Mouse (Mus musculus) kidney, adult 9 months (tissue): ENCODE results near the gene Rpap3.
"Not testable (repeated sequence)": the region's sequence is repeated elsewhere in the genome, so short reads cannot be mapped to it uniquely, and the experiment has no call there.

ENCODE experiments used
- DNase-seq: peaks from one replicate; pipeline ENCODE4 v3.0.0; 2022

The Rpap3 gene

DNA sequence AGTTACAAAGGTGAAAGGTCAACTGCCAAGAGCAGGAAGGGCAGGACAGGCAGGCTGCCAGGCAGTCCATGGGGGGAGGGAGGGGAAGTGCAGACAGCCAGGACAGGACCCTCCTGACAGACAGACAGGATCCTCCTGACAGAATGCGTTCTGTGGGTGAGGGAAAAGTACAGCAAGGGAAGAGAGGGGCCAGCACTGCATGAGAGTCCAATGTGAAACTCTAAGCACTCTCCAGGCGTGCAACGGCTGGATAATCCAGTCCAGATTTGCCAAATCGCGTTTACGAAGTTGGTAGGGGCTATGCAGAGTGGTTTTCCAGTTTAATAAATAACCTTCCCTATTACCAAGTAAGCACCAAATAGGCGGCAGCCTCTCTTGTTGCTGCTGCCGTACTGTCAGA is 23.6 kb downstream of the Rpap3 start:
- peak; percentile 83 for DNase-seq

DNA sequence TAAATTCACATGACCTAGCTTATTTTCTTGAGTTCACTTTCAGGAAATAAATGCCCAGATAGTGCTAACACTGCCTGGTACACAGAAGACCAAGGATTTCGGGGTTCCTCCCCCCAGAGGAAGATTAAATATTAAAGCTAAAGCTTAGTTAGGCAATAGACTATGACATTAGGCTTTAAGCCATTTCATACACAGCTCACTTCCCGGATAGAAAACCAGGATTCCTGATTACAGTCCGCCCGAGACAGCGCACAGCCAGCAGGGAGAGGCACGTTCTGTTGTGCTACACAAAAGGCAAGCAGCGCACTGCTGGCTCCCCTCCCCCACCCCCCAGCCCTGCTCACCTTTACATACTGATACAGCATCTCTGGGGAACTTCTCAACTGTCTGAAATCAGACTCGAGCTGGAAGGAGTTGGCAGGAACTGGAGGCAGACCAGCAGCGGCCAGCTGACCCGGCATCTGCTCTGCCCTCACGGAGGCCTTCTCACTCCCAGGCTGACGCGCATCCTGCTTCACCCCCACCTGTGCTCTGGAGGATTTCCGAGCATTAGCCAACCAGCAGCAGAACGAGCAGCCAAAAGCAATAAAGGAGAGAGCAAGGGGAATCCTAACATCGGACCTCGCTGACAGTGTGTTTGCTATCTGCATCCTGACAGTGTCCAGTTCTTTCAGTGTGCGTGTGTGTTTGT is 25.5 kb downstream of the Rpap3 start:
- no peak for DNase-seq

DNA sequence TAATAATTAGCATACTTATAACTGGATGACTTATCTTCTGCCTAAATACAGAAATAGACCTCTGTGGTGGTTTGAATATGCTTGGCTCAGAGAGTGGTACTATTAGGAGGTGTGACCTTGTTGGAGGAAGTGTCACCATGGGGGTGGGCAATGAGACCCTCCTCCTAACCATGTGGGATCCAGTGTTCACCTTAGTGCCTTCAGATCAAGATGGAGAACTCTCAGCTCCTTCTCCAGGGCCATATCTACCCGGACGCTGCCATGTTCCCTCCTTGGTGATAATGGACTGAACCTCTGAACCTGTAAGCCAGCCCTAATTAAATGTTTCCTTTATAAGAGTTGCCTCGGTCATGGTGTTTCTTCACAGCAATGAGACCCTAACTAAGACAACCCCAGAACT is 28.3 kb downstream of the Rpap3 start:
- no peak for DNase-seq

DNA sequence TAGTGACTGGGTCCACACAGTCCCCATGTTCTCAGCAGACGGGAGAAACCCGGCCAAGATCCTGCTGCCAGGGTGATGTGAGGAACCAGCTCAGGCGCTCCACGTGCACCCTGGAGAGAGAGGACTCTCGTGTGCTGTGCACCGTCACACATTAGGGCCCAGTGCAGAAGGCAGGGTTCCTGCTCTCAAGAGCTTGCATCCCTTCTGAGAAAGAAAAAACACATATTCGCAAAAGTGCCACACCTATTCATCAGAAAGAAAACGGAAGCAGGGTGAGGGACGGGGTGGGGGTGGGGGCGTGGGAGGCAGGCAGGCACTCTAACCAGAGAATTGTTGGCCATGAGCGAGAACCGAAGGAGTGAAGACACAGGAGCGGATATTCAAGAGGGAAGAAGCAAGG is 29.7 kb downstream of the Rpap3 start:
- DNase-seq: no peak

DNA sequence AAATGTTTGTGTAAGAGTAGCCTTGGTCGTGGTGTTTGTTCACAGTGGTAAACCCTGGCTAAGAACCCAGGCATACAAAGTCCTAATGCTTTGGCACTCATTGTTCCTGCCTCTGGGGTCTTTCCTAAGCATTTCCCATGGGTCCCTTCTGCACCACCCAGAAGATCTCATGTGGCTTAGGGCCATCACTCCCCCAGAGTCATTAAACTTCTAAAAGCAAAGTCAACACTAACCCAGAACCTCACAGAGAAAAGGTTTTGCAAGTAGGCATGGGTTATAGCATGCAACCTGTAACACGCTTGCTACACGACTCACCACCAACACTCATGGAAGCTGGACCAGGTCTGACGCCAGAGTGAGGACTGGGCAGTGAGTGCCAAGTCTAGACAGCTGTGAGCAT is 31.2 kb downstream of the Rpap3 start:
- DNase-seq: no peak

DNA sequence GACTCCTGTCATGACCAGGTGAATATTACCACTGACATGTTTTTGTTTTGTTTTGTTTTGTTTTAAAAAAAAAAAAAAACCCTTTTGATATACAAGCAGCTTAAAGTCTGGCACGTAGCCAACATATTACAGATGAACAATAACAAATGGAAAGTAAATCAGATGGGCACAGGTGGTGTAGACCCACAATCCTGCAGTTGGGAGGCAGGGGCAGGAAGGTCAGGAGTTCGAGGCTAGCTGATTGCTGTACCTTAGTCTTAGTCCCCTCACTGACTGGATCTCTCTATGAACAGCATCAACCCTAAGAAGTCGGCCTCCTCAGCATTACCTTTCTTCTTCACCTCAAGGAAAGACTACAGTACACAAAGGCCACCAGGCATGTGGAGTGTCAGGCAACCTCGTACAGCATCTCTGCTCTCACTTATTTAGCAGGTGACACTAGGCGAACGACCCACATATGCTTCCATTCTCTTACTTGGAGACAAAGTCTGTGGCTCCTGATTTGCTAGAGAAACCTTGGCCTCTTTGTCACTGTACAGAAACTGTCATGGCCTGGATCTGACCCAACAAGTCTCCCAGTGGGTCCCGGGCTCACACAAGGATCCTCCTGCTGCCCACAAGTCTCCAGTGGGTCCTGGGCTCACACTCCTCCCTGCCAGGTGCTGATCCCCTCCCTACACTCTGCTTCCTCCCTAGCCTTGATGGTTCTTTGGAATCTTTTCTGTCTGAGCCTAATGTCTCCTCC is 32.2 kb downstream of the Rpap3 start:
- DNase-seq: no peak

DNA sequence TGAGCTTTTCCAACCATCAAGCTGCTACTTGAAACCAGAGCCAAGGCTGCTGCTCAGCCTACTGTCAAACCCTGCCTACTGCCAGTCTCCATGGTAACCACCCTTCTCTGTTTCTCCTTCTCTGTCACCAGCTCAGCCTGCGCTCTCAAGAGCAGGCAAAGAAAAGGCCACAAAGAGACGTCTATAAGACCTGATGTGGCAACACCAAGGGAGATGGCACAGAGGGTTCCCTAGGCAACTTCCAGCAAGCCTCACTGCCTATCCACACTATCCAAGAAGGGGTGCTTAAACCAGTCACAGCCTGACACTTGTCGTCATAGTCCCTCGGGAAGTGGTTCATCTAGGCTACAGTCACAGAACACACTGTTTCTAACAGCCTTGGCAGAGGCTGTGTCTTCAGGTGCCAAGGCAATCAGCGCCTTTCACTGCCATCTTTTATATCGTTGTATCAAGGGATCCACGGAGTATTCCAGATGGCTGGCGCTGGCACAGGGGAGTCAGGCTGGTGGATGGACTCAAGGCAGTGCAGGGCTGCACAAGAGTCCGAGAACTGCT is 33.3 kb downstream of the Rpap3 start:
- no peak for DNase-seq

DNA sequence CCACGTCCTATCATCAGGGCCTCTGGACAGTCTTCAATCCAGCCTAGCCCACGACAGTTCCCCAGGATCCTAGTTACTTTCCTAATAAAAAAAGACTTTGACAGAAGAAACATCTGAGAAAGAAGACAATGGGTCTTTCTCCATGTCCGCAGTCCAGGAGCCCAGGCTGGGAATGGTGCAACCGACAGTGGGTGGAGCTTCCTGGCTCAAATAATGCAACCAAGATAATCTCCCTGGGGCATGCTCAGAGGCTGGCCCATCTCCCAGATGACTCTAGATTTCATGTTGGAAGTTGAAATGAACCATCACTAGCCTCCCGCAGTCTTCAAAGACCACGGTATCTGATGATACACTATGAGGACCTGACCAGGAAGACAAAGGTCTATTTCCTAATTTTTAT is 35.1 kb downstream of the Rpap3 start:
- DNase-seq: no peak

DNA sequence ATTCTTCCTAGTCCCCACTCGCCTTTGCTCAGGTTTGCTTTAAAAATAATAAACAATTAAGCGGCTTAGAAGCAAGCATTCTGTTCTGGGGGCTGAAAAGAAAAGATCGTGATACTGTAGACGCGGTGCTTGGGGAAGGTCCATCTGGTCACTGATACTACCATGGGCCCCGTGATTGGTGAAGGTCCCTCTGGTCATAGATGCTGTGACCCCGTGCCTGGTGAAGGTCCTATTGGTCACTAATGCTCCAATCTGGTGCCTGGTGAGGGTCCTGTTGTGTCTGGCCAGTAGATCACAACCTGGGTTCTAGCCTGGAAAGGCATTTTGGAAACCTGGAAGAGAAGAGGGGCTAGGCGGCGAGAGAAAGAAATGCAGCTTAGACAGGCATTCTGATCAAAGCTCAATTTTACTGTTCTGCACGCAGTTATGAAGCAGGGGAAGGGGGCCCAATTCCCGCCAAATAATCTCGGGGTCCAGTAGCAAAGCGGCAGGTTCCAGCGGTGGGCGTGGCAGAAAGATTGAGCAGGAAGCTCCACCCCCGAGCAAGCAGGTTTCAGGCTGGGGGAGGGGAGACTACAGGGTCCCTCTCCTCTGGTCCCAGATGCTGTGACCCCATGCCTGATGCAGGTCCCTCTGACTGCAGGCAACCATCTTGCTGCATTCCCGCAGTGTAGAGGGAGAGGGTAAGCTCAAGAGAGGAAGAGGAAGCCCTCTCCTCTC is 37.3 kb downstream of the Rpap3 start:
- DNase-seq: not testable (repeated sequence)

DNA sequence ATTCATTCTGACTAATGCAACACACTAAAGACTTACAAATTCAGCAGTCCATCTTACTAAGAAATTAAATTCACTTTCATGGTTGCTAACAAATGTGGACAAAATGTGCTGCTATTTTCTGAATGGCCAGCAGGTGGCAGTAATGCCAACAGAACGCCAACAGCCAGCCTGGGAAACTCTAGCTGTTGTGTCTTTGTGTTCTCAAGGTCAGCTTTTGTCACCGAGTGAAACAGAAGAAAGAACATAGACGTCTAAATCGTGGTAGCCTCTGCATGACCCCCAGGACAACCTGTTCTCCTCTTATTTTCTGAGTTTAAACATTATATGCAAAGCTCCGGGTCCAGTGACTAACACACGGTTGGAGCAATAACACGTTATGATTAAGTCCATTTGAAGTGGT is 38.2 kb downstream of the Rpap3 start:
- DNase-seq: peak; percentile 78

DNA sequence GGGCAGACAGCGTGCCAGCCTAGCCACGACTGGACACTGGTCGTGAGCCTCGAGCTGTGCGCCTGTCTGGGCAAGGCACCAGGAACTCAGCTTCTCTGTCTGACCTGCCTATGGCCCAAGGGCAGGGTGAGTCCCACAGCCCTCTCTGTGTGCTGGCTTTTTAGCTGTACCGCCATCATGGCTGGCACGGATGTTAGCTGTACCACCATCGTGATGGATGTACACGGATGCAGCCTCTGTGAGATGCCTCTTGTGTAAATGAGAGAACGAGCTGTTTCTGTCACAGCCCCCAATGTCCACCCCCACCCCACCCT is 39.2 kb downstream of the Rpap3 start:
- DNase-seq: no peak

DNA sequence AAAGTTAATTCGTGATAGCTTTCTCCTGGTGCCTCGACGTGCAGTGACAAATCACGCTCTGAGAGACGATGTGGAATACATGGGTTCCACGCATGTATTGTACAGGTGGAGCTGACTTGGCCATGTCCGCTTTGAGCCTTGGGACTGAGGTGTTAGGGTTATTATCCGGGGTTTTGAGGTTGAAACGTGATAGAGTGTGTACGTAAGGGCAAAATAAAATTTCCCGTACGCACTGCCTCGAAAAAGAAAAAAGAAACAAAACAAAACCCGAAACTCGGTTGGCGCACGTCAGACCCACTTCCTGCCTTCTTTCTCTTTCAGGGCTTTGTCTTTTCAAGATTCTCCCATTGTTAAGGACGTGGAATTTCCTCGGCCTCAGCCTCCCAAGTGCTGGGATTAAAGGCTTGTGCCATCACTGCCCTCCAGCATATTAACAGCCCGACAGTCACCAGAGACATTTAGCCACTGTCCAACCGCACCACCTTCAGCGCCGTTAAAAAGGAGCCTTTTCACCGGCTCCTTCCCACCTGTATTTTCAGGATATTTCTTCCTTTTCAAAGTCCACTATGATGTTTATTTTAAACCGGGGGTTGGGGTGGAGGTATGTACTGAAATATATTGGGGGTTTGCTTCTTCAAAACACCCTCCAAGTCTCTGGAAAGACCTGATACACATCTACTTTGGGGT is 39.7 kb downstream of the Rpap3 start:
- DNase-seq: no peak

DNA sequence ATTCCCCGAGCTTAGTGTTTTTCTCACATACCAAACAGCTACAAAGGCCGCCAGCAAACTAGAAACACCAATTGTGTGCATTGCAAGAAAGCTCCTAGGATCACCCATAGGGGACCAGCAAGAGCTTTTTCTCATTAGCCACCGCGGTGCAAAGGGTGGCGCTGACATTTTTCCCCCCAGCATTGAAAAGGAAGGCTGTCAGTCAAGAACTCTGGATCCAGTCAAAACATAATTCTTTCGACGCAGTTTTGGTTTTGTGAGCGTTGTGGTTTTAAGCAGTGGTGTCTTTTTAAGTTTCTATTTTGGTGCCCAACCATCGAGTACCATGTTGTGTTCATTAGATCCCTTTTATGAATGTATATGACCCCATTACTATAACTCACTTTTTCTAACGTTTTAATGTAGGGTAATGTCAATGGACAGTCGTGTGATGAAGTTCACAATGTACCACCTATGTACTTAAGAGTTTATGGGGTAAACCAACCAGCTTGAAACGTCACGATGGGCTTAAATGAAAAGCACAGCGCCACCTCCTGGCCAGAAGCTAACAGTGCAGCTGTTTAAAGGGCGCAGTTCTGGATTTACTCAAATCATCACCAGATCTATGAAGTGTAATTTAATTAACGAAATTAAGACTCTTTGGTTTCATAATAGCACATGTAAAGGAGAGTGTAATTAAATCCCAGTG is 40.5 kb downstream of the Rpap3 start:
- peak; percentile 47 for DNase-seq

DNA sequence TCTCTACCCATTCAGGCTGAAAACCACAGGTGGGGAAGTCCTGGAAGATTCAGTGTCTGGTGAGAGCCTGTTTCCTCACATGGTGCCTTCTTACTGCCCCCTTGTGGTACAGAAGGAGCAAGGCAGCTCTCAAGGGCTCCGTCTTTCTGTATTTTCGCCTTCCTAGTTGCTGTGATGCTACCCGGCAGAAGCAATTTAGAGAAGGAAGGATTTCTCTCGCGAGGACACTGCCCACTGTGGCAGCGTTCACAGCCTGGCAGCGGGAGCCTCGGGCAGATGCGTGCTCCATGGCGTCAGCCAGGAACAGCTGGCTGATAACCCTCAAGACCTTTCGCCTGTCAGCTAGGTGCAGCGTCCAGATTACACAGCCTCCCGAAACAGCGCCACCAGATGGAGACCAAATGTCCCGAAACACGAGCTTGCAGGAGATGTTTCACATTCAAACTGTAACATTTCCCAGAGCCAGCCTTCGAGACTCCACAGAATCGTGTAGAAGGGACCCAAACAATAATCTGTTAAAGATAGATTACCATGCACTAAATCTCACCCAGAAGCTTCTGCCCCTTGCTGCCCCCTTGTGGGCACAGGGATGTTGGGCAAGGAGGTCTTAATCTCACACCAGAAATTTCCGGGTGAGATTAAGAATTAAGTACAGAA is 41.7 kb downstream of the Rpap3 start:
- DNase-seq: peak; percentile 74

DNA sequence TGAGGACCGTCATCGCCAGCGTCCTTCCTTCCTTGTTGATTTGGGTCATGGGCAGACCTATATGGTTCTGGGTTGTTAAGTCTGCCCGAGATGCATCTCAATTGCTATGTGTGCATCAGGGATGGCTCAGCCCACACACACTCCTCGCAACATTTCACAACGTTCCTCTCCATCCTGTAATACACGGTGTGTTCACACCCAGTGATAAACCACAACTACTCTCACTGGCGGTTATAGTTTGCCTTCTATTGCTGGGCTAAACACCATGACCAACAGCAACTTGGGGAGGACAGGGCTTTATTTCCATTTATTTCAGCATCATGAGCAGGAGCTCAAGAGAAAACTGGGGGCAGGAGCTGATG is 46.9 kb downstream of the Rpap3 start:
- DNase-seq: no peak

DNA sequence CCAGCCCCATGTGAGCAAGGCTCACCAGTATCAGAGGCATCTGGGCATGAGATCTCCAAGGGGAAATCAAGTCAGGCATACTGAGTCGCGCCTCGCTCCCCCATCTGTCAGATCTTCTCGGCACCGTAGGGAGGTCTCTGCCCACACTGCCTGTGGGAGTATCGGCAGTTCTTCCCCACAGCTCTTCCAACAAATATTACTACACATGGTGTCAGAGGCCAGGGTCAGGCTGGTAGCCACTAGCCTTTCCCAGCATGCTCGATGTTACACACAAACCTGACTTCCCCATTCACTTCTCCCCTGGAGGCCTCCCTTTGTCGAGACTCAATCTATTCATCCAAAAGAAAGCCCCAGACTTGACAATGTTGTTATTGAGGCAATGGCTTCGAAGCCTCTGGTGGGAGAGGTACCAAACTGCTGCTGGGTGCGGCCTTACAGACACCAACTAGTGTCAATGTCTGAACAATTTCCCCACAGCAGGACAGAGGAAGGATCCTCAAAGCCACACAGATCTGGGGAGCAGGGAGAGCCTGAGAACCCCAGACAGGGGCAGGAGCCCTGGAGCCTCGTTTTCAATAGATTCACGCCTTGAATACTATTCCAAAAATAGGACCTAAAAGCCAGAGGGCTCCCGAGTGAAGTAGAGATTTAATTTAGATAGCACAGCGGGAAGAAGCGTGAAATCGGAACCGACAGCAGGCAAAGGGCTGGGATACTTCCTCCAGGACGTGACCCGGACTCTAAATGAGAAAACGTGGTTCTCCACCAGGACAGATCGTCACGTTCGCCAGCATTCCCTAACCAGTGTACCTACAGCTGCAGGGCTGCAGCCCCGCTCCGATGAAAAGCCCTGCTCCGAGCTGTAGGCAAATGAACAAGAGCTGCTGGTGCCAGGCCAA is 47.5 kb downstream of the Rpap3 start:
- DNase-seq: no peak

DNA sequence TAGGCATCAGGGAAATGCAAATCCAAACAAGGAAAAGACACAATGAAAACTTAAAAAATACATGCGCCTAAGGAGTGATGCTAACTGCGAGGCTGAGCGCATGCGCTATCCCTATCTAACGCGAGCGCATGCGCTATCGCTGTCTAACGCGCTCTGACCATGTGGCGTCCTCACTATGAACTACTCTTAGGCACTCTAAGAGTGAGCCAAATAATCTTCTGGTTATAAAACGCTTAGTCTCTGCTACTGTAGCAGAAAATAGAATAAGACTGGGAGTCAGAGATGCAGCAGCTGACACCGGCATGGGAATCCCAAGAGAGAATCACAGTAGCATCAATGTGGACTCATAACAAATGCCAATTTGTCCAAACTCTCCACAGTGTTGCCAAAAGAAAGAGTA is 48.2 kb downstream of the Rpap3 start:
- no peak for DNase-seq

DNA sequence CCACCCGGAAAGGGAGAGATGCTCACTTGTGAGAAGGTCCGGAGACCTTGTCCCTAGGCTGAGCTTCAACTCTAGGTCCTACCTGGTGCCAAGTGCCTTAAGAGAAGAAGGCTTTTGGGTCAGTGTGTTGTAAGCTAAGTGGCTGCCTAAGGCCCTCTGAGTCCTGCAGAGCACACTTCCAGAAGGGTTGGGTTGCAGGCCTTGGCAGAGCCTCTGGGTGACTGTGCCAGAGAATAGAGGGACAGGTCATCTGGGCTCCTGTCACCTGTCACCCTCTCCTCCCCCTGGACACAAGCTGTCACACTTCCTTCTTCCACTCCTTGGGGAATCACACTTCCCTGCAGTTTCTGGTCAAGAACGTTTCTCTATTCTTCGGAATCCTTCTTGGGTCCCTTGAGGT is 55.9 kb downstream of the Rpap3 start:
- DNase-seq: no peak

DNA sequence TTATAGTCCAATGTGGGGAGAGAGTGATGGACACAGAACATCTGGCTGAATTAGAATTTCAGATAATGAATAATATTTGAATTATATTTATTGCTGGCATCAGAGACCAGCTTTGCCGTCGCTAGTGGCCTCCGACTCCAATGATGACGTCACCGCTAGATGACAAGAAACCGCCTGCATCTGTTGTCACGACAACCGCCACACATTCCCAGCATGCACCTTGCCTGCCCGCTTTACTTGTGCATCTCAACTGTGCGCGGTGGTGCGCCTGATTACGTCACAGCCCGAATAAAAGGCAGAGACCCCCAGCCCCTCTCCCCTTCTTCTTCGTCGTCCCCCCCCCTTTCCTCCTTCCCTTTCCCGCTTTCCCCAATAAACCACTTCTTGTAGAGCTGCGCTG is 57.4 kb downstream of the Rpap3 start:
- DNase-seq: no peak

DNA sequence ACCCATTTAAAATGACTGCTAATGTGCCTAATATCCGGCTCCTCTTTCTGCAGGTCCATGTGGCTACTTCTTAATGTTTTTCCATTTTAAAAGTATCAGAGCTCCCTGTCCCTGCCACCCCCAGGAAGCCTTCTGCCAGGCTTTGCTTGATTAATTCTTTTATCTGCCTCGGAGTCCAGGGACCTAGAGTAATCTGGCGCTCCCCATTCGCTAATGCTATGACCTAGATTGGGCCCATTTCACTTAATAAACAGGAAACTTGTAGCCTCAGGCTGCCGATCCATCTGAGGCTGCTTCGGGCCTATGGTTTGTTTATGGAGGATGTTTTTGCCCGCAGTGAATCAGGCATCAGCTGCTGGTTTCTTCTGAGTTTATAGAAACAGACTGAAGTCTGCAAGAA is 59.2 kb downstream of the Rpap3 start:
- DNase-seq: no peak

DNA sequence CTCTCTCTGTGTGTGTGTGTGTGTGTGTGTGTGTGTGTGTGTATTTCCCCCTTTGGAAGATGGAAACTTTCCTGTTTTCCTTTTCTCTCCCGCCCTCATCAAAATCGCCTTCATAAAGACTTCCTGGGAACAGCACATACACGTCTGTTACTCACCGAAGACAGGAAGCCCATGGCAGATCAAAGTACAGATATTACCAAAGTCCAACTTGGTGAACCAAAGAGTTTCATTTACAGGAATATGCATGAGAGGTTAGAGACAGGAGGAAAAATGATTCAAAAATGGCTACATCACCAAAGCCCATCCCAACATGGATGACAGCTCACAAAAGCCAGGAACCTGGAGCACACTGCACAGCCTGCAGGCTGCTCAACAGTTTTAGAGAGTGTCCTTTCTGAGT is 61.6 kb downstream of the Rpap3 start:
- peak; percentile 70 for DNase-seq
